Mouse (Mus musculus) MEL (cell line): ENCODE data around the gene Tchp. TPM values are rescaled to one million over a fixed set of nuclear protein-coding genes. Genes with fewer than 3 reads are reported as not detected.

Experiments used
- DNase-seq: peaks from one replicate; pipeline ENCODE4 v3.0.0; 2011; ENCODE audit warnings: low read depth, low spot score
- H3K27ac ChIP-seq: 2 replicates; pipeline ENCODE4 v1.5.1; 2012; ENCODE audit warnings: low read depth, mild to moderate bottlenecking, control low read depth, low read length, moderate library complexity; ENCODE audit not compliant: control insufficient read depth
- H3K27me3 ChIP-seq, 2 experiments: fragments of 150-350 bp in 1 of 2; sonication (generic) in 1 of 2; 2 replicates each; pipeline ENCODE4 v1.6.1; 2012; ENCODE audit warnings: low read length in 2 of 2, mild to moderate bottlenecking in 2 of 2, improper control_type of control experiment in 1 of 2, moderate library complexity in 1 of 2; ENCODE audit not compliant: insufficient read depth in 2 of 2, control insufficient read depth in 1 of 2
- H3K36me3 ChIP-seq, 2 experiments: 2 replicates each; pipeline ENCODE4 v1.6.1; 2012 to 2014; ENCODE audit warnings: low read length in 2 of 2, improper control_type of control experiment in 1 of 2, inconsistent platforms in 1 of 2, mild to moderate bottlenecking in 1 of 2; ENCODE audit not compliant: insufficient read depth in 2 of 2, control insufficient read depth in 1 of 2
- H3K4me1 ChIP-seq, 2 experiments: fragments of 150-350 bp in 1 of 2; sonication (generic) in 1 of 2; 2 replicates each; pipeline ENCODE4 v1.6.1; 2012; ENCODE audit warnings: low read length in 2 of 2, improper control_type of control experiment in 1 of 2, mild to moderate bottlenecking in 1 of 2; ENCODE audit not compliant: insufficient read depth in 2 of 2, control insufficient read depth in 1 of 2
- H3K4me3 ChIP-seq, 2 experiments: fragments of 150-350 bp in 1 of 2; sonication (generic) in 1 of 2; 2 replicates each; pipeline ENCODE4 v1.5.1; 2012; ENCODE audit warnings: low read depth in 2 of 2, low read length in 2 of 2, mild to moderate bottlenecking in 2 of 2, moderate library complexity in 2 of 2, control low read depth in 1 of 2, improper control_type of control experiment in 1 of 2; ENCODE audit not compliant: control insufficient read depth in 1 of 2, insufficient read depth in 1 of 2
- H3K79me2 ChIP-seq: 2 replicates; pipeline ENCODE4 v1.6.1; 2012; ENCODE audit warnings: mild to moderate bottlenecking, low read length, moderate library complexity; ENCODE audit not compliant: control insufficient read depth, poor library complexity, insufficient read depth
- H3K9ac ChIP-seq: 2 replicates; pipeline ENCODE4 v1.6.1; 2012; ENCODE audit warnings: low read depth, mild to moderate bottlenecking, control low read depth, low read length, moderate library complexity; ENCODE audit not compliant: control insufficient read depth, poor library complexity, severe bottlenecking
- H3K9me3 ChIP-seq: fragments of 150-350 bp; sonication (generic); replicated peaks from 2 replicates; pipeline ENCODE4 v1.6.1; 2012; ENCODE audit warnings: mild to moderate bottlenecking, low read length, improper control_type of control experiment, moderate library complexity; ENCODE audit not compliant: insufficient read depth
- CHD2 ChIP-seq: IDR thresholded peaks from 2 replicates; pipeline ENCODE4 v1.6.1; 2011; ENCODE audit warnings: low read length, improper control_type of control experiment
- CTCF ChIP-seq, 3 experiments: IDR thresholded peaks in 2 of 3; conservative IDR thresholded peaks in 1 of 3; 2 replicates each; pipeline ENCODE4 v1.5.1; 2011 to 2012; ENCODE audit warnings: low read length in 3 of 3, low read depth in 2 of 3, mild to moderate bottlenecking in 2 of 3, improper control_type of control experiment in 1 of 3, inconsistent platforms in 1 of 3, mixed read lengths in 1 of 3, moderate library complexity in 1 of 3; ENCODE audit not compliant: control insufficient read depth in 1 of 3, insufficient read depth in 1 of 3, poor library complexity in 1 of 3, severe bottlenecking in 1 of 3
- ELF1 ChIP-seq: IDR thresholded peaks from 2 replicates; pipeline ENCODE4 v1.6.1; 2014; ENCODE audit warnings: low read depth, mild to moderate bottlenecking, inconsistent platforms, low read length, improper control_type of control experiment, moderate library complexity
- EP300 ChIP-seq, 2 experiments: IDR thresholded peaks; 2 replicates each; pipeline ENCODE4 v1.6.1; 2011; ENCODE audit warnings: improper control_type of control experiment in 2 of 2, low read length in 2 of 2, low read depth in 1 of 2, mild to moderate bottlenecking in 1 of 2
- ETS1 ChIP-seq: IDR thresholded peaks from 2 replicates; pipeline ENCODE4 v1.6.1; 2012; ENCODE audit warnings: low read depth, mild to moderate bottlenecking, inconsistent platforms, low read length, improper control_type of control experiment, moderate library complexity
- GABPA ChIP-seq: IDR thresholded peaks from 2 replicates; pipeline ENCODE4 v1.6.1; 2012; ENCODE audit warnings: low read depth, mild to moderate bottlenecking, inconsistent platforms, low read length, improper control_type of control experiment, moderate library complexity
- GATA1 ChIP-seq: IDR thresholded peaks from 2 replicates; pipeline ENCODE4 v1.6.1; 2011; ENCODE audit warnings: low read depth, low read length, improper control_type of control experiment
- JUND ChIP-seq: IDR thresholded peaks from 2 replicates; pipeline ENCODE4 v1.6.1; 2011; ENCODE audit warnings: low read depth, mild to moderate bottlenecking, improper control_type of control experiment, low read length
- MAFK ChIP-seq: IDR thresholded peaks from 2 replicates; pipeline ENCODE4 v1.6.1; 2011; ENCODE audit warnings: low read depth, mild to moderate bottlenecking, low read length, improper control_type of control experiment, borderline replicate concordance
- MAX ChIP-seq: IDR thresholded peaks from 2 replicates; pipeline ENCODE4 v1.6.1; 2011; ENCODE audit warnings: low read length, improper control_type of control experiment
- MEF2A ChIP-seq: IDR thresholded peaks from 2 replicates; pipeline ENCODE4 v1.6.1; 2014; ENCODE audit warnings: low read depth, mild to moderate bottlenecking, inconsistent platforms, low read length, improper control_type of control experiment; ENCODE audit not compliant: poor library complexity, insufficient replicate concordance, severe bottlenecking; ENCODE audit errors: extremely low read depth
- MXI1 ChIP-seq: IDR thresholded peaks from 2 replicates; pipeline ENCODE4 v1.6.1; 2011; ENCODE audit warnings: mild to moderate bottlenecking, low read depth, low read length, improper control_type of control experiment
- MYB ChIP-seq: IDR thresholded peaks from 2 replicates; pipeline ENCODE4 v1.6.1; 2011; ENCODE audit warnings: mild to moderate bottlenecking, low read depth, low read length, improper control_type of control experiment
- MYC ChIP-seq: IDR thresholded peaks from 2 replicates; pipeline ENCODE4 v1.6.1; 2011; ENCODE audit warnings: low read depth, mild to moderate bottlenecking, low read length, improper control_type of control experiment, moderate library complexity
- NELFE ChIP-seq: IDR thresholded peaks from 2 replicates; pipeline ENCODE4 v1.6.1; 2011; ENCODE audit warnings: low read depth, low read length, improper control_type of control experiment
- NRF1 ChIP-seq: IDR thresholded peaks from 2 replicates; pipeline ENCODE4 v1.6.1; 2014; ENCODE audit warnings: low read depth, mild to moderate bottlenecking, inconsistent platforms, low read length, improper control_type of control experiment, moderate library complexity; ENCODE audit not compliant: poor library complexity, insufficient read depth, severe bottlenecking
- POLR2AphosphoS2 ChIP-seq: IDR thresholded peaks from 2 replicates; pipeline ENCODE4 v1.6.1; 2011; ENCODE audit warnings: low read length, improper control_type of control experiment
- POLR2AphosphoS5 ChIP-seq: IDR thresholded peaks from 2 replicates; pipeline ENCODE4 v1.6.1; 2012; ENCODE audit warnings: low read depth, borderline replicate concordance, mild to moderate bottlenecking, inconsistent platforms, low read length, moderate library complexity, mixed read lengths
- RAD21 ChIP-seq: IDR thresholded peaks from 2 replicates; pipeline ENCODE4 v1.6.1; 2011; ENCODE audit warnings: mild to moderate bottlenecking, low read depth, low read length, improper control_type of control experiment
- SIN3A ChIP-seq: IDR thresholded peaks from 2 replicates; pipeline ENCODE4 v1.6.1; 2012; ENCODE audit warnings: low read length, improper control_type of control experiment, inconsistent platforms
- SMC3 ChIP-seq: IDR thresholded peaks from 2 replicates; pipeline ENCODE4 v1.6.1; 2011; ENCODE audit warnings: low read depth, low read length, improper control_type of control experiment
- TAL1 ChIP-seq: IDR thresholded peaks from 2 replicates; pipeline ENCODE4 v1.6.1; 2012; ENCODE audit warnings: mild to moderate bottlenecking, inconsistent platforms, low read length, moderate library complexity, mixed read lengths
- TCF12 ChIP-seq: IDR thresholded peaks from 2 replicates; pipeline ENCODE4 v1.6.1; 2014; ENCODE audit warnings: low read depth, mild to moderate bottlenecking, inconsistent platforms, low read length, improper control_type of control experiment, moderate library complexity
- UBTF ChIP-seq: IDR thresholded peaks from 2 replicates; pipeline ENCODE4 v1.6.1; 2012; ENCODE audit warnings: low read depth, mild to moderate bottlenecking, inconsistent platforms, low read length, improper control_type of control experiment, moderate library complexity, borderline replicate concordance; ENCODE audit not compliant: insufficient read depth
- USF1 ChIP-seq: IDR thresholded peaks from 2 replicates; pipeline ENCODE4 v1.6.1; 2014; ENCODE audit warnings: low read depth, mild to moderate bottlenecking, inconsistent platforms, low read length, improper control_type of control experiment, moderate library complexity
- USF2 ChIP-seq, 2 experiments: IDR thresholded peaks; 2 replicates each; pipeline ENCODE4 v1.6.1; 2011 to 2012; ENCODE audit warnings: improper control_type of control experiment in 2 of 2, low read length in 2 of 2, borderline replicate concordance in 1 of 2, inconsistent platforms in 1 of 2, low read depth in 1 of 2, mild to moderate bottlenecking in 1 of 2; ENCODE audit not compliant: insufficient read depth in 1 of 2
- ZC3H11A ChIP-seq: IDR thresholded peaks from 2 replicates; pipeline ENCODE4 v1.6.1; 2012; ENCODE audit warnings: low read depth, mild to moderate bottlenecking, inconsistent platforms, low read length, improper control_type of control experiment
- ZKSCAN1 ChIP-seq: IDR thresholded peaks from 2 replicates; pipeline ENCODE4 v1.6.1; 2012; ENCODE audit warnings: low read depth, mild to moderate bottlenecking, inconsistent platforms, low read length, improper control_type of control experiment, moderate library complexity
- polyA plus RNA-seq, 2 experiments: library from polyadenylated mRNA; stranded (reverse) in 1 of 2; unstranded in 1 of 2; fragments of >175 nt in 1 of 2; fragments of >200 nt in 1 of 2; gene quantifications; 2 replicates each; pipeline versions ENCODE4 v1.2.1 to v1.2.4; 2012; ENCODE audit warnings: low replicate concordance in 2 of 2, low read depth in 1 of 2; ENCODE audit not compliant: insufficient read length in 2 of 2, insufficient read depth in 1 of 2, missing spikeins in 1 of 2
- total RNA-seq: library from RNA; depleted of rRNA; stranded (reverse); fragments of 300-350 nt; gene quantifications from 2 replicates; pipeline ENCODE4 v1.2.3, GENCODE M21; 2012

The Tchp gene
- total and polyA plus RNA-seq, 3 experiments: 13.6 to 21.1 TPM; not detected in 1

DNA sequence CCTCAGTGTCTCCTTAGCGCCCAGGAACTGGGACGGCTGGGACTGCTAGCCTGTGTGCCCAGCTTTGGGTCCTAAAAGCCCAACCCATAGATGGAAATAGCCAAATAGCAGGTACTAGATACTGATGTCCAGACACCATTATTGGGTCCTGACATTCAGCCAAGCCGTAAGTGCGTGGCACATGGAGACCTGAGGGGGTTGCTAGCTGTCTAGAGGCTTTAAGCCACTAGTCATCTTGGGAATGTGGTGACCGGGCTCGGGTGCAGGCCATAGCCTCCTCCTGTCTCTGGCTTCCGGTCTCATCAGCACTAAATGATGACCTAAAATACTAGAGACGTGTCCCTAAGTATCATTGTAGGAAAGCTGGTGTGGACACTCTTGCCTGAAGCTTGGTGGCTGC, 10.4 kb downstream of the Tchp start:
- Histone ChIP-seq H3K36me3 (peaks cover 0 to 1% of the 10 kb centered on the region in 2 experiments; a peak in 1 of 4 replicates), H3K27ac (no peak overlapping the region), H3K79me2 (no peaks in the 10 kb centered on the region), H3K4me3 (no peak overlapping the region), H3K4me1 (no peaks in the 10 kb centered on the region), H3K27me3 (no peaks in the 10 kb centered on the region), H3K9ac (no peak overlapping the region), H3K9me3 (no peaks in the 10 kb centered on the region)
- TF ChIP-seq NELFE (no peak), MYC (no peak), JUND (no peak), UBTF (no peak), ELF1 (no peak), NRF1 (no peak), TAL1 (no peak), USF2 (IDR thresholded peaks at IDR 0.05; ENCODE audit: borderline replicate concordance in 1 of 2, insufficient read depth in 1 of 2, low read depth in 1 of 2, low read length in 2 of 2) (no peak), SMC3 (no peak), MXI1 (no peak), POLR2AphosphoS2 (no peak), CTCF (IDR thresholded peaks at IDR 0.05 in 2 of 3, conservative IDR thresholded peaks at IDR 0.05 in 1 of 3; ENCODE audit: control insufficient read depth in 1 of 3, insufficient read depth in 1 of 3, low read depth in 2 of 3, low read length in 3 of 3, poor library complexity in 1 of 3, severe bottlenecking in 1 of 3) (no peak), ETS1 (no peak), USF1 (no peak), MYB (no peak)
- no peak for DNase-seq

DNA sequence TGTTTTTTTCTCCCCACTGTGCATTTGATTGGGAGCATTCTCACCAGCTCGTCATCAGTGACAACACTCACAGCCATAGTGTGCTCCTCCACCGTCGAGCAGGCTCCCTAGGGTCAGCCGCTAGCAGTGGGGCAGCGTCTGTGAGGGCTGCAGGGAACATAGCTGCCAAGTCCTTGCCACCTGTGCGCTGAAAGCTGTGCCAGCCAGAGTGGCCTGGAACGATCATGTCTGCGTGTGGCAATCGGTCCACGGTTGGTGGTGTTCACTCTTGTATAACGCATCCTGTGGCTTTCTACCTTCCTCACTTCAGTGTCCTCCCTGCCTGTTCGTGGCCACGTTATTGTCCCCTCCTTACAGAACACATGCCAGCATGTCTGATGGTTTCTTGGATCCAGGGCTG, 10.9 kb downstream of the Tchp start:
- H3K4me3 ChIP-seq: no peak overlapping the region
- H3K9me3 ChIP-seq: no peaks in the 10 kb centered on the region
- no peaks in the 10 kb centered on the region for H3K4me1 ChIP-seq
- no peak overlapping the region for H3K9ac ChIP-seq
- no peaks in the 10 kb centered on the region for H3K27me3 ChIP-seq
- DNase-seq: no peak
- H3K79me2 ChIP-seq: no peaks in the 10 kb centered on the region
- H3K36me3 ChIP-seq: peaks cover 0 to 1% of the 10 kb centered on the region in 2 experiments; a peak in 1 of 4 replicates
- TF ChIP-seq CTCF (IDR thresholded peaks at IDR 0.05 in 2 of 3, conservative IDR thresholded peaks at IDR 0.05 in 1 of 3; ENCODE audit: control insufficient read depth in 1 of 3, insufficient read depth in 1 of 3, low read depth in 2 of 3, low read length in 3 of 3, poor library complexity in 1 of 3, severe bottlenecking in 1 of 3) (no peak), ZKSCAN1 (no peak), EP300 (IDR thresholded peaks at IDR 0.05; ENCODE audit: low read depth in 1 of 2, low read length in 2 of 2) (no peak), MAFK (no peak), ELF1 (no peak), MEF2A (no peak), CHD2 (no peak), GATA1 (no peak), TCF12 (no peak), MXI1 (no peak), MAX (no peak), NELFE (no peak), NRF1 (no peak), ZC3H11A (no peak), RAD21 (no peak), ETS1 (no peak), SIN3A (no peak), GABPA (no peak), POLR2AphosphoS2 (no peak), POLR2AphosphoS5 (no peak)
- H3K27ac ChIP-seq: no peak overlapping the region
